Mouse (Mus musculus): Measurements from ENCODE around the gene Zfp287.

DNA sequence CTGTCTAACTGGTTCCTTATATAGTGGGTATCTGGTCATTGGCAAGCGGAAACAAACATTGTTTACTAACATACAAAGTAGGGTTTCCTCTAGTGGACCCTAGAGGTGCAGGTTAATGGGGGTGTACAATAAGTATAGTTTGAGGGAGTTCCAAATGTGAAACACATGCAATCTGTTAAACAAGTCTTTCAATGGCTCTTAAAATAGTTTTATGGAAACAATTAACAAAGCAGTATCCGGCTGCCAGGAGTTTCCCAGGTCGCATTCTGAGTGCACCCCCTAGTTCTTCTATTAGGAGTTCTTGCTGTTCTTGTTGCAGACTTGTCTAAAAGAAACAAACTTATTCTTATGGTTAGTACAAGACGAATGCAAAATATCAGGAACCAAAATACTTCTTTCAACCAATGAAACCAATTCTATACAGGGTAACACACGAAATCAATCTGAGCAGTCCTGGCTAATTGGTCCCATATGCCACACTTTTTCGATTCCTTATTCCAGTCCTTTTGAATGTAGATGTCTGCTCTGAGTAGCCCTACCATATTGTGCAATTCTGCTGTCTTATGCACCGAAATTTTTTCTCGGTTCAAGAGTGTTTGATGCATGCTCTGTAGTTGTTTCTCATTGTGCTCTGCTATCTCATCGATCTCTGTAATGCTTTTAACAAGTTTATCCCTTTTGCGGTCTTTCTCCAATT lies 10.7 kb upstream of the Zfp287 start:
- TF ChIP-seq CTCF (IDR thresholded peaks at IDR 0.05; ENCODE audit: low read depth, low read length) = no peak
- TF ChIP-seq POLR2A (IDR thresholded peaks at IDR 0.05; ENCODE audit: borderline replicate concordance, low read depth, low read length) = no peak

Measured in bone marrow macrophage, adult 2 months (primary cell).